Mouse (Mus musculus): ENCODE measurements around the gene Map4k3.

Gene Map4k3

DNA sequence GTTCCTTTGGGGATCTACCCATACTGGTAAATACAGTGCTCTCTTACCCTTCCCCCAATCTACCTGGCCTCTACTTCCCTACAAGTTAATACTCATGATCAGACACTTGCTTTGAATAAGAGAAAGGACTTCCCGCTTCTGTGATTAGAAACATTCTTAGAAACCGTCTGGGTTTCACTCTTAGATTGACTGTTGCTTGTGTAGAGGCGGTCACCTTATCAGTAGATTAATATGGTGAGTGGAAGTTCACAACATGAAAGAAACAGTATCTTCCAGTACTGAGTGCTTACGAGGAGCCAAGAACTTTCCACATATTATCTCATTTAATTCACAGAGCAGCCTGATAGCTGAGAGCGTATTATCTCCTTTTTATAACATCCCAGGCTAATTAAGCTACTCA lies 1.5 kb upstream of the Map4k3 start:
- DNase-seq (ENCODE audit: low read depth, low spot score): no peak

DNA sequence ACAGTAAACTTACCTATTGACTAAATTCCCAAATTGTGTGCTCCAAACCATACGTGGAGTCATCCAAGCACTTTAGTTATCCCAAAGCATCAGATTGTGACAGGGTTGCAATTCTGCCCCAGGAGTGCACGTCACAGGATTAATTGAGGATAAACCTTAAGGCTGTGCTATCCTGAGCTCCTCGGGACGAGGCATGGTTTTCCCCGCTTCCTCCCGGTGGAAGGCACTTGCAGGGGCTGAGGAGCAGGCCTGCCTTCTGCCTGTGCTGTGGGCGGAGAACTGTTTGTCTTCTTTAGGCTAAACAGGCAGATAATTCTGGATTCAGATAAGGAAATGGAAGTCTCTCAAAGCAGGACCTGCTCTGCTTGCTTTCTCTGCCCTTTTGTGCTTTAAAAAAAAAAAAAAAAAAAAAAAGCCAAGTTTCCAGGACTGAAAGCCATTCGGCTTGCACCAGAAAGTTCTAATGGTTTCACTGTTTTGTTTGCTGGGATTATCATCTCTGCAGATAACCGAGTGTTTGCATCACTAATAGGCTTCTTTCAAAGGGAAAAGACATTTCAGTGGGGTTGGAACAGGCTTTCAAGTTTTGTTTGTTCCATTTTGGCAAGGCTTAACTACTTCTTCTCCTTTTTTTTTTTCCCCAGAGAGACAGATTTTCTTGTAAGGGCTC lies 930 bp upstream of the Map4k3 start:
- no peak for DNase-seq (ENCODE audit: low read depth, low spot score)

DNA sequence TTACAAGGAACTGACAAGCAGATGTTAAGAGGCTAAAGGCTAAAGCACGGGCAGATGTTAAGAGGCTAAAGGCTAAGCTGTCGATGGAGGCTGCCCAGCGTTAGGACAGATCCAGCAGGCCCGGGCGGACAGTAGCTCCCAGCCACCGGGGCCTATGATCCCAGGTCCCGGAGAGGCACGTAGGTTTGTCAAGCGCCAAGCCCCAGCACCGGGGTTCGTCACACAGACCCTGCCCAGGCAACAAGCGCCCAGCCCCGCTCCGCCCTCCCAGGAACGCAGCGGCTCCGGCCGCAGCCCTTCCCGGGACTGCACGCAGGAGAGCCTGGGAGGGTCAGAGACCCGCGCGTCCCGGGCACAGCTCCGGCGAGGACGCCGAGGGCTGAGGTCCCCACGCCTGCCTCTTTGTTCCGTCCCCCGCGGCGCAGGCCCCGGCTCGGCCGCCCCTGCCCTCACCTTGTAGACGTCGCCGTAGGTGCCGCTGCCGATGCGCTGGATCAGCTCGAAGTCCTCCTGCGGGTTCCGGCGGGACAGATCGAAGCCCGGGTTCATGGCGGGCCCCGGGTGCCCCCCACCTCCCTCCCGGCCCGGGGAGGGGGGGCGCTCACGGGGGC lies 839 bp downstream of the Map4k3 start:
- peak; percentile 19 for DNase-seq (ENCODE audit: low read depth, low spot score)

DNA sequence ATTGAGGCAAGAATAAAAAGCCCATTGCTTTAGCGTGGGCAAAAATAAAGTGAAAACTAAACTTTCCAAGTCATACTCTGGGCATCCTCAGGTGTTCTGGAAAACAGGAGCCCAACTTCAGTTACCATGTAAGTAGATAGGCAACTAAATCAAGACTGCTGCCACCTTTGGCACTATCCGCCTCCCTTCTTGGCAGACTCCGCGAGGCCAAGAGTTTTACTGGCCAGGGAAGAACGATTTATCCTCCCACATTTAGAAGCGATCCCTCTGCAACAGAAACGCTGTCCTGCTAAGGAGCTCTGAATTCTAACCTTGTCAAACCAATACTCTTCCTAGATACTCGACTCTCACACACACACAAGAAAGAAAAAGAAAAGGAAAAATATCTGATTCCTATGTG lies 1.5 kb downstream of the Map4k3 start:
- DNase-seq (ENCODE audit: low read depth, low spot score): peak; percentile 68

DNA sequence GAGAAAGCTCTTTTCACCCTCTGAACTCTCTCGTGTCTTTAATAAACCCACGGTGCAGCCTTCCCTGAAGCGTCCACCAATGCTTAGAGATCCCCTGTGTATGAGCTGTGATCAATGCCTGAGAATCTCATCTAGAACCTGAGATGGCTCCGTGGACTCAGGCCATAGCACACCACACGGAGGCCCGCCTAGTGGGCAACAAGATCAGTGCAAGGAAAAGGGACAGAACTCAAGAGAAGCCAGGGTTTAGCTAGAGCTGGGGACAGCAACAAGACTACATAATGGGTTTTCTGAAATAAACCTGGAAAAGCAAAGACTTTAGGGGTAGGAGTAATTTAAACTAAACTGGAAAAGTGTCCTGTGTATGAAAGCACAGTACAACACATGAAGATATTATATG lies 5.2 kb downstream of the Map4k3 start:
- no peak for DNase-seq (ENCODE audit: low read depth, low spot score)

DNA sequence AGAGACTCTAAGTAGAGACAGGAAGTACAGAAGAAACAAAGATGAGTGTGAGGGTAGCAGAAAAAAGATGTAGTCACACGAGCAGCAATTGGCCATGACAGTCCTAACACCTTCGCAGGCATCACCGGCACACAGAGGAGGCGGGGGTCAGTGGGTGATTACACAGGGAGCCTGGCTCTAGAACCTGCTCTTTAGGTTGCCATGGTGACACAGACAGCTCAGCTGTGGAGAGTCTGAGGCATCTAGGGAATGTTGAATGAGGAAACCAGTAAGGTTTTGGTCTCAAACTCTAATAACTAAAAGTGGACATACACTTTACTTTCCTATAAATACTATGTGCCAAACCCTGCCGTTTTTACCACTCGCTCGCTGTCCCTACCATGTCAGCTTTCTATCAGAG lies 6.6 kb downstream of the Map4k3 start:
- DNase-seq (ENCODE audit: low read depth, low spot score): no peak

DNA sequence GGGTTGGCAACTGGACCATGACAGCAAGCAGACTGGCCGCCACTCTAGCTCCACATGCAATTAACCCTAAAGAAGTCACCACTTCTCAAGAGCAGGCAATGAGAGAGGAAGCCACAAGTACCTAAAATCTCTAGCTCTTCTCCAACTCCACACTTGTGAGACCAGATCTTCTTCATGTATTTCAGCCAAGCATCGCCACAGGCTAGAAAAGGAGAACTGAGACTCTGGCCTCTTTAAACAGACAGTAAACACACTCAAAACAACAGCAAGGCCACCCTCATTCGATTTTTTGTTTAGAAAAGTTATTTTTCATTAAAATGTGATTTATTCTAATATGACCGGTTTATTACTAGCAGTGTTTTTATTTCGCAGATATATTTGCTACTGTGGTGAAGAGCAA lies 9.0 kb downstream of the Map4k3 start:
- DNase-seq (ENCODE audit: low read depth, low spot score): no peak

DNA sequence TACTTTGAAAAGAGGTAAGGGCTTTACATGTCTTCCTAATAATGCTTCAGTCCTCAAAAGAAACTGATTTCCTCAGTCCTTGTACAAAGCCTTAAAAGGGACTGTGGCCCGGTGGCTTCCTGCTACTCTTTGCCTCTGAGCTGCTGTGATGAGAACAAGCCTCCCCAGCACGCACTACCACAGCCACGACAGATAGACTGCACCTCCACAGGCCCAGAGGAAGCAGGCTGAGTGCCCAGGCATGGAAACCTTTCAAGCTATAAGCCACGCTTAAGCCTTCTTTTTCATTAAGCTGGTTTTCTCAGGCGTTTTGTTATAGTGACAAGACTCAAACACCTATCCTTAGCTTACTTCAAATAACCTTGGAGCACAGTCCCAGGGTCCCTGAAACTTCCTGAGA lies 10.0 kb downstream of the Map4k3 start:
- no peak for DNase-seq (ENCODE audit: low read depth, low spot score)

DNA sequence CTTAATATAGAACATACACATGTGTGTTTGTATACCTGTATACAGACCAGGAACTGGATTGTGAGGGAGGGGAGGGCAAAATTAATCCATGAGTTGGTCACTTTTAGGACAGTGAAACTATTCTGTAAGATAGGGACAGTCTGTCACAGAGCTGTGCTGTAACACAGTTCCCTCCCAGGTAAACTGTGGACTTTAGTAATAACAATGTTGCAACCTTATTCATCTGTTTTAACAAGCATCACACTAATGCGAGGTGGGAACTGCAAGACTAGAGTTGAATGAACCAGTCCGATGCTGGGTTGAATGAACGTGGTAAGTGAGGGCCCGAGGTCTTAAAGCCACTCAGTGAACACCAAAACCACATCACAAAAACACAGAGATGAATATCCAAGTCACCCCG lies 14.7 kb downstream of the Map4k3 start:
- no peak for DNase-seq (ENCODE audit: low read depth, low spot score)

DNA sequence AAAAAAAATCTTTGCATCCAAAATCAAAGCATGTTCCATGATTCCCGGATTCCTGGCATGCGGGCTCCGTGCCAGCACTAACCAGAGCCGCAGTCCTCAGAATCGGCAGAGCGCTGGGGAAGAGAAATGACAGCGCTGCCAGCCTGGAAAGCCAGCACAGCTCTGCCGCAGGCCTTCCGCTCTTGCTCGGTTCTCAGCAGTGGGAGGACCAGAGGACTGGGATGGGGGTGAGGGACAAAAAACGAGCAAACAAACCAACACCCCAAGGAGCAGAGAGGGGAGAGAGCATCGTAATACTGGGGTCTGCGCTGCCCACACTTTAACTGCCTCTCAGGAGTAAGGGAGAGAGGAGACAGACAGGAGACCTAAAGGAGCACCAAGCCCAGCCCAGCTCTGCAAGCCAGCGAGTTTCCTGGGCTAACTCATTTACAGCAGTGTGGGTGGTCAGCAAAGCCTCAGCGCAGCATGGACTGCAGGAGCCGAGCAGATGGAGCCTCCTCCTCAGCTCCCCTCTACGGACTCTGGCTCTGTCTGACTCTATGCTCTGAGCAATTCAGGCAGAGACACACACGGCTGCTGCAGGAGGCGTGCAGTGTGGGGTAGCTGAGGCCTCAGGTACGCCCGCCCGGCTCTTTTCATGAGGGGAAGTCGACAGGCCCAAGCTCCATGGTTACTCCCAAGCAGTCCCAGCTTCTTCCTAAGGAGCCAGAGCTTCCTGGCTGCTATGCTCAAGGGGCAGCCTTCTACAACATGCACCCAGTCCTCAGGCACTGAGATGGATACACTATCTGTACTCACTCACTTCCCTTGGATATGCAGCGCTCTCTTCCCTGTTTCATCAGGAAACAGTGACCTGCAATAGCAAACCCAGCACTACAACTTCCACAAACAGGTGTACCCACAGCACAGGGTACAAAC lies 18.1 kb downstream of the Map4k3 start:
- DNase-seq (ENCODE audit: low read depth, low spot score): no peak

DNA sequence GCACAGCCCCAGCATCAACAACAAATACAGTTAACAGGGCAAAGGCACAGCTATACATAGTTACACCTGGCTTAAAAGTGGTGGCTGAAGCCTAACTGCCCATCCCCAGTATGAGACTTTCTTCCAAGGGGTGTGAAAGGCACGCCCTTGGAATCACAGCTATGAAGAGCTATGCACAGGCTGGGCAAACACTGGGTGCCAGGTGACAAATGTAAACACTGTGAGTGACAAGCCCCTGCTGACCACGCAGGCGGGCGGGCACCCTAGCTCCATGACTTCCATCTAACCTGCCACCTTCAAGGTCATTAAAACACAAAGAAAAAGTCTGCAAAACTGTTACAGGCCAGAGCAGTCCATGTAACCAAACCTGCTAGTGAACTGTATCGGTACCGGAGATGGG lies 19.5 kb downstream of the Map4k3 start:
- DNase-seq (ENCODE audit: low read depth, low spot score): no peak

DNA sequence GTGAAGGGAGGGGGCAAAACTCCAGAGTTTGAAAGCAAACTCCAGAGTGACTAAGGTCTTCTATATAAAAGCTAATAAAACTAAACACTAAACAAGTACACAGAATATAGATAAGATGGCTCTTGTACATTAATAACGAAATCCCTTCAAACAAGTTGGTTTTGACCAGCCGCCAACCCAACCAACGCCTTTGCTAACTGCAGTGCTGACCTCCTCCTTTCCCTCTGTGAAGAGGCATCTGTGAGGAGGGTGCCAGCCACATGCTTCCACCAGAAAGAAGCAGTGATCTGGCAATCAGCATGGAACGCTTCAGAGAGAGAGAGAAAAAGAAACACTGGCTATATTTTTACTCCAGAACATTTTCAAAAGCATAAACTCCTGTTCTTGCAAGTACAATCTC lies 21.1 kb downstream of the Map4k3 start:
- DNase-seq (ENCODE audit: low read depth, low spot score): no peak

DNA sequence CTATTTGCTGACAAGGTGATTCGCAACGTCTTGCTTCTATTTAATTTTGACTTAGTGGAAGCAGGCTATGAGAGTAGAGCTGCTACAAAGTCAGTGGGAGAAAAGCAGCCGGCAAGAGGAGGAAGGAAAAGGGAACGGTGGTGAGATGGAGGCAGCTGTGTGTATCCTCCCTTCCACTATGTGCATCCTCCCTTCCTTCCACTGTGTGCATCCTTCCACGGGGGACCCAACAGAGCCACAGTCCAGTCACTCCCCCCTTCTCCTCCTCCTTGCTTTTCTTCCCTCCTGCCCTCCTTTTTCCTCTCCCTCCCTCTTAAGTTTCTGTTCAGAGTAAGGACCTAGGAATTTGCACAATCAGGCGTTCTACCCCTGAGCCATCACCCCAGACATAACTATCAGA lies 21.7 kb downstream of the Map4k3 start:
- DNase-seq (ENCODE audit: low read depth, low spot score): no peak

DNA sequence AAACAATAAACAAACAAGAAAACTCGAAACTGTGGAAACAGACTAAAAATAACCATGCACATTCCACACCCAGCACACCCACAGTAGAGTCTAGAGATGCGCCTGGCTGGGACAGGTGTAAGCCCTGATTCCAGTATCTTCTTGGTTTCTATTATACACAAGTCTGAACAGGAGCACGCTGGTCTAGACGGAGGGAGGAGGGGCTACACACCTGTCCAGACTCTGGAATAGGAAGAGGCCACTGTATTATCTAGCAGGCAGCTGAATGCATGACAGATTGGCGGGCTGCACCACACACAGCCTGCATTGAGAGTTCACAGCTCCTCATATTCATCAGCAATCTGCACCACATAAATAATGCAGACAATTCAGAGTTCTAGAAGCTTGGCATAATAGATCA lies 26.6 kb downstream of the Map4k3 start:
- DNase-seq (ENCODE audit: low read depth, low spot score): no peak

DNA sequence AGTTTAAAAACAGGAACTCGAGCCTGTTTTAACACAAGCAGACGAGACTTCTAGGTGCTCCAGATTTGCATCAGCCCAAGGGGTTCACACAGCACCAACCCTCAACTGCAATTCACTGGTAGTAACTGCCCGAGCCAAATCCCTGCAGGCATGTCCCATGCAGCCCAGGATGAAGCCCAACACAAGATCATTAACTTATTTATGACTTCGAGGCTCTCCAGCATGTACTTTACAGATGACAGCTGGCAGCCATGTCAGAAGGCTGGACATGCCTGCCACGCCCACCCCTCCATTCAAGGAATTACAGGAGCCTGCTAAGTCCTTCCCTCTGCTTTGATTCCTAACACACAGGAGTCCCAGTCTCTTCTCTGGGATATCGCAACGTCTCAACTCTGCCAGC lies 29.4 kb downstream of the Map4k3 start:
- DNase-seq (ENCODE audit: low read depth, low spot score): no peak

DNA sequence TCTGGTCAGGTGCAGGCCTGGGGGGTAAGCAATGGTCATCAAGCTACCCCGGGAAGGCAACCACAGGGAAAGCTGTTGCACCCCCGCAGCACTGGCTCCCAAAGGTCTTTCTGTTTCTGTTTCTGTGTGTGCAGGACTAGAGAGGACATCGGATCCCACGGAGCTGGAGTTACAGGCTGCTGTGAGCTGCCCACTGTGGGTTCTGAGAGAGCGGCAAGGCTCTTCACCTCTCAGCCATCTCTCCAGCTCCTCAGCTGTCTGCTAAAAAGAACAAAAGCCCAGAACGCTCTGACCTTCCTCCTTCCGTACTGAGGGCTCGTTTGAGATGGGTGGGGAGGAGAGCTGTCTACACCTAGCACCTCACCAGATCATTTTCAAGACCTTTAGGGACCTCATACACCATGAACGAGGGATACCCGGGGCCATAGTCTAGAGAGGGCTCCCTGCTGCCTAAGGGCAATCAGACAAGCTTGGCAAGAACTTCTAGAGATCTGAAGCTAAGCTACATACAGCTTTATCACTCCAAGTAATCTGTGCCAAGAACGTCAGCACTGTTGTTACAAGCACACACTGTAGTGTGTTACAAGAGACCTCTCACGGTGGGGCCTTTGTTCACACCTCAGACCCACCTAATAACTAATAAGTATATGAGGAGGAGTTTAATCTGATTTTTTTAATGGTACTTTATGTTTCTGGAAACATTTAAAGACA lies 29.9 kb downstream of the Map4k3 start:
- no peak for DNase-seq (ENCODE audit: low read depth, low spot score)

DNA sequence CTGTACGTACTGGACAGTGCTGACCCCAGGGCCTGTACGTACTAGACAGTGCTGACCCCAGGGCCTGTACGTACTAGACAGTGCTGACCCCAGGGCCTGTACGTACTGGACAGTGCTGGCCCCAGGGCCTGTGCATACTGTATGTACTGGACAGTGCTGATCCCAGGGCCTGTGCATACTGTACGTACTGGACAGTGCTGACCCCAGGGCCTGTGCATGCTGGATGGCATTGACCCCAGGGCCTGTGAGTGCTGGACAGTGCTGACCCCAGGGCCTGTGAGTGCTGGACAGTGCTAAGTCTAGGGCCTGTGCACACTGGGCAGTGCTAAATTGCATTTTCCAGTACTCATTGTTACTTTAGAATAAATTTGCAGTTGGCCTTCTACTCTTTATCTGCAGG lies 31.3 kb downstream of the Map4k3 start:
- DNase-seq (ENCODE audit: low read depth, low spot score): no peak

DNA sequence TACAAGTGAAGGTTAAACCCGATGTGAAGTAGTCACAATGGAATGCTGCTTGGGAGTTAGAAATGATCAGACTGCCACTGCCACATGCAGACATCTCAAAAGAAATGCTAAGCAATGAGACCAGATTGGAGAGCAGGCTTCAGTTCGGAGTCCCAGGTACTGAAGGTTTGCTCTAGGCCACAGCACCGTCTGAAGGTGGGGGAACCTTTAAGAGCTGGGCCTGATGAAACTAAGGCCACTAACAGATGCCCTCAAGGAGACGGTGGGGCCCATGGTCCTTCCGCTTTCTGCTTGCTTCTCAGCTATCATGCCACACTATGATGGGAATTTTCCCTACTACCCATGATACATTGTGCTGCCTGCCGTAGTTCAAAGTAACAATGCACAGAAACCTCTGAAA lies 32.1 kb downstream of the Map4k3 start:
- no peak for DNase-seq (ENCODE audit: low read depth, low spot score)

DNA sequence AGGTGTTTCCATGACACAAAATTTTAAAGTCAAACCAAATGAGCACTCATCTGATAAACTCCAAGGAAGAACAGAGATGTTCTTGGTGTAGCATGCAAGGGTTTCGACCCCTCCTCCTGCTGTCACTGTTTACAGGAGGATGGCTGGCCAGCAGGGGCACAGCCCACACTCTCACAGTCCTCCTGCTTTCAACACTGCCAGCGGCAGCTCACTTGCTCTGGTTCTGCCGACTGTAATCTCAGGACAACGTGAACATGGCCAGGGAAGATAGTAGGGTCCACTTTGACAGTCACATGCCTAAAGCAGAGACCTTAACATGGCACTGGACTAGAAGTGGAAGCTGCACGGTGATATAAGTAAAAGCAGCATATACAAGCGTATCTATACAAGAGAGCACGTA lies 34.6 kb downstream of the Map4k3 start:
- DNase-seq (ENCODE audit: low read depth, low spot score): no peak

DNA sequence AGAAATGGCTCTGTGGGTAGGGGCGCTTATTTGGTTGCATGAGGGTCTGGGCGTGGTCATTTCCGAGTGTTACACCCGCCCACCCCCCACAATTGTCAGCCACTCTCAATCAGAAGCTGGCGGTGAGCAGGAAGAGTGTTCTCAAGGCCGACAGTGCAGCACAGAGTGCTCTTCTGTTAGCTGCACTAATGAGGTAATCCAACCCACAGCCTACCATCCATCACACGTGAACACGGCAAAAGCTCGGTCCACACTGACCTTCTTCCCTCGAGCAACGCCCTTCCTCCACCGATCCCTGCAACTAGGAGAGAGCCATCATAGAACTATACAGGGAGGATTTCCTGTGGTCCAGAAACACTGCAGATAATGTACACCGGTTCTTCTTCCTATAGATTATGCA lies 36.1 kb downstream of the Map4k3 start:
- no peak for DNase-seq (ENCODE audit: low read depth, low spot score)

DNA sequence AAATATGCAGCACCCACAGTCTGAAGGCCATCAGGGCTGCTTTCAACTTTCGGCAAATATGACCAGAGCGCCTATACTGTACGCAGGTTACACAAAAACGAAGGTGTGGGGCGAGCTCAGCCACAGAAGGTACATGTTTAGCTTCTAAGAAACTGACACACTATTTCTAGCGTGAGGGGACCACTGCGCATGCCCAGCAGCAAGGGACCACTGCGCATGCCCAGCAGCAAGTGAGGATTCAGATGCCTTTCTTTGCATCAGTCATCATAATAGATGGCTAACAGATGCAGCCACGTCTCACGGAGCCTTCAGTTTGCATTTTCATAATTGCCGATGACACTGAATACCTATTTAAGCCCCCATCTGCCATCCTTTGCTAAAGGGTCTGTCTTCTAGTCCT lies 39.6 kb downstream of the Map4k3 start:
- no peak for DNase-seq (ENCODE audit: low read depth, low spot score)

DNA sequence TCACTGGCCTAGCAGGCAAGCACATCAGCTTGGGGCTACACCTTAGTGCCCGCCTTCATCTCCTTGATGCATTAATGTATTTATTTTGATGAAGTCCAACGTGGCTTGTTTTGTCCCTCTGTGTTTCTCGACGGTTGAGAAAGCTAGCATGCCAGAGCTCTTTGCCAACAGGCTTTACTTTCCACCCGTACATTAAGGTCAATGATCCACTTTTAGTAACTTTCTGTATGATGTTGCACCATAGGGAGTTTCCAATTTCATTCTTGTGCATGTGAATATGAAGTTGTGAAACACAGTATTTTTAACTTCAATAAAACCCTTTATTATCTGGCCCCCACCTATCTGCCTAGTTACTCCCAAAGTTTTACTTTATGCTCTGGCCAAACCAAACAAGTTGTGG lies 42.2 kb downstream of the Map4k3 start:
- DNase-seq (ENCODE audit: low read depth, low spot score): no peak
